Mouse (Mus musculus): Measurements from ENCODE around the gene Tgm1.

GRCm38 (mm10) chr14:55706051-55706600, 7.6 kb downstream of the Tgm1 start:
- no peak for TF ChIP-seq CTCF (conservative IDR thresholded peaks at IDR 0.05; ENCODE audit: insufficient read depth, insufficient read length, low read depth, low read length)
- no peak for TF ChIP-seq POLR2A (IDR thresholded peaks at IDR 0.05; ENCODE audit: low read depth, low read length)

Measured in kidney, adult 2 months (tissue).